25 mouse cellular contexts compared by ENCODE assay signal in the genomic region with DNA sequence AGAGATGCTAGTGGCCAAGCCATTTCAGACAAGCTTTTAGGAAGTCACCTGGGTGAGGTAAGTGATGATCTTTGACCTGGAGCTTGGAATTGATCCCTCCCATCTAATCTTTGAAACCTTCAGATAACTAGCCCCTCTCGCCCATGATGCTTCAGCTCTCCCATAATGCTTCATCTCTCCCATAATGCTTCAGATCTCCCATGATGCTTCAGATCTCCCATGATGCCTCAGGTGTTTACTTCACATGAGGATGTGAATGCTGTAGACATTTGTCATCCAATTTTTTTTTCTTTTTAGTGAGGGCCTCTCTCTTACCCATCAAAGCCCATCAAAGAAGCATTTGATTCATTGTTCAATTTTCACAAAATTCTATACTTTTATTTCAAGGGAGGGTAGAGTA. TPM values are rescaled to one million over a fixed set of nuclear protein-coding genes. Genes with fewer than 3 reads are reported as not detected.
"Had no signal": no experiment of that assay in that cellular context is flagged by ENCODE, and none has a peak within 500 bp of the region (broad histone marks: within the 10 kb centered on the region; RNA-seq: fewer than 3 reads in every experiment).

No protein-coding gene starts in this region.

- H3K4me3 ChIP-seq: neural tube, embryonic 12.5 days; neural tube, embryonic 13.5 days; neural tube, embryonic 15.5 days; stomach, embryonic 15.5 days had no signal

- H3K36me3 ChIP-seq: neural tube, embryonic 12.5 days; neural tube, embryonic 13.5 days; neural tube, embryonic 15.5 days; stomach, embryonic 15.5 days had no signal

- H3K27me3 ChIP-seq: neural tube, embryonic 12.5 days; neural tube, embryonic 13.5 days; neural tube, embryonic 15.5 days; stomach, embryonic 15.5 days had no signal

- H3K4me1 ChIP-seq: neural tube, embryonic 12.5 days had no signal

- H3K9me3 ChIP-seq: neural tube, embryonic 12.5 days; neural tube, embryonic 13.5 days; neural tube, embryonic 15.5 days; stomach, embryonic 15.5 days had no signal

- DNase-seq: retina, postnatal 1 day; right cerebral cortex, adult 18-20 months; right cerebral cortex, postnatal 14 days; right cerebral cortex, postnatal 25 days; right cerebral cortex, postnatal 4 days; spleen, adult 18-20 months; thymus, adult 18-20 months; thymus, adult 2 months; thymus, postnatal 14 days; thymus, postnatal 25 days; thymus, postnatal 36 days; thymus, postnatal 4 days had no signal

- H3K9ac ChIP-seq: neural tube, embryonic 12.5 days; neural tube, embryonic 13.5 days; neural tube, embryonic 15.5 days; stomach, embryonic 15.5 days had no signal

- H3K27ac ChIP-seq: neural tube, embryonic 12.5 days; neural tube, embryonic 13.5 days; neural tube, embryonic 15.5 days; stomach, embryonic 15.5 days; stomach, postnatal 0 days had no signal

- H3K4me2 ChIP-seq: neural tube, embryonic 12.5 days; neural tube, embryonic 13.5 days; neural tube, embryonic 15.5 days; stomach, embryonic 15.5 days had no signal

RNA-seq across cellular contexts. Expression of a gene that starts 46.9 kb away (rescaled TPM):
- polyA plus RNA-seq: neural tube, embryonic 11.5 days; neural tube, embryonic 12.5 days; neural tube, embryonic 13.5 days; neural tube, embryonic 14.5 days; neural tube, embryonic 15.5 days; small intestine, adult 2 months; spleen, adult 2 months; stomach, embryonic 14.5 days; stomach, embryonic 15.5 days; stomach, embryonic 16.5 days; stomach, postnatal 0 days; urinary bladder, adult 2 months had no signal

RNA-seq across cellular contexts. Expression of a gene that starts 59.8 kb away (rescaled TPM):
- total RNA-seq: neutrophil, adult 5-6 weeks had no signal
- polyA plus RNA-seq: spleen, adult 2 months; thymus, adult 2 months had no signal
